In genomic region chr4:69196094-69196493, GRCm38 (mm10) we compare ENCODE assay signal across 8 mouse cellular contexts.
DNase-seq lines count a peak whose midpoint lies in the region; ATAC-seq and TF ChIP-seq lines count a peak whose summit lies in the region.

No protein-coding gene starts in this region.

- H3K4me3 ChIP-seq in heart, embryonic 13.5 days = peak overlapping the region; percentile 51
- 0 out of 2 replicates have a peak overlapping the region, but pooled peaks have one; percentile 48 for H3K4me3 ChIP-seq in E14TG2a.4 (replicated peaks; ENCODE audit: low read length)
- peak overlapping the region; percentile 45 for H3K4me3 ChIP-seq in forebrain, postnatal 0 days (ENCODE audit: low read depth, low read length)
- H3K4me3 ChIP-seq in liver, embryonic 12.5 days = no peak overlapping the region

- no peak for ATAC-seq in heart, embryonic 13.5 days (ENCODE audit: extremely low read depth, insufficient number of reproducible peaks, low FRiP score, low TSS enrichment)
- 0 out of 2 replicates have a peak, but pooled peaks have one; percentile 30 for ATAC-seq in forebrain, postnatal 0 days
- ATAC-seq in liver, embryonic 12.5 days = no peak

- H3K9ac ChIP-seq in heart, embryonic 13.5 days = peak overlapping the region; percentile 70
- H3K9ac ChIP-seq in forebrain, postnatal 0 days = peak overlapping the region; percentile 60
- H3K9ac ChIP-seq in liver, embryonic 12.5 days = no peak overlapping the region

- TF ChIP-seq CTCF in E14TG2a.4 (conservative IDR thresholded peaks at IDR 0.05; ENCODE audit: low read length) = no peak
- no peak for TF ChIP-seq CTCF in forebrain, postnatal 0 days (IDR thresholded peaks at IDR 0.05; ENCODE audit: low read depth)

- H3K9me3 ChIP-seq in heart, embryonic 13.5 days = no peaks in the 10 kb centered on the region
- no peaks in the 10 kb centered on the region for H3K9me3 ChIP-seq in E14TG2a.4 (ENCODE audit: low read length)
- no peaks in the 10 kb centered on the region for H3K9me3 ChIP-seq in forebrain, postnatal 0 days (ENCODE audit: low read length)
- H3K9me3 ChIP-seq in liver, embryonic 12.5 days (replicated peaks) = no peaks in the 10 kb centered on the region

- WGBS in heart, embryonic 13.5 days = 76% methylated on average over 1 of the region's 1 CpGs
- 76% methylated on average over 1 of the region's 1 CpGs for WGBS in forebrain, postnatal 0 days
- 74% methylated on average over 1 of the region's 1 CpGs for WGBS in liver, embryonic 12.5 days (ENCODE audit: insufficient replicate concordance)

- H3K4me1 ChIP-seq in heart, embryonic 13.5 days = no peaks in the 10 kb centered on the region
- 0 out of 2 replicates have a peak, but pooled peaks cover 4% of the 10 kb centered on the region for H3K4me1 ChIP-seq in E14TG2a.4 (replicated peaks; ENCODE audit: low read depth, low read length)
- H3K4me1 ChIP-seq in forebrain, postnatal 0 days (ENCODE audit: insufficient read depth) = no peaks in the 10 kb centered on the region
- no peaks in the 10 kb centered on the region for H3K4me1 ChIP-seq in liver, embryonic 12.5 days

- H3K27ac ChIP-seq in heart, embryonic 13.5 days (replicated peaks) = no peak overlapping the region
- 0 out of 2 replicates have a peak overlapping the region, but pooled peaks have one; percentile 45 for H3K27ac ChIP-seq in forebrain, postnatal 0 days (ENCODE audit: low read depth, low read length)
- no peak overlapping the region for H3K27ac ChIP-seq in liver, embryonic 12.5 days

- H3K4me2 ChIP-seq in heart, embryonic 13.5 days = peak overlapping the region; percentile 77
- H3K4me2 ChIP-seq in forebrain, postnatal 0 days (ENCODE audit: low read depth) = peak overlapping the region; percentile 79
- peak overlapping the region; percentile 56; the same call in 1 of the 2 replicates for H3K4me2 ChIP-seq in liver, embryonic 12.5 days

- no peaks in the 10 kb centered on the region for H3K27me3 ChIP-seq in heart, embryonic 13.5 days (replicated peaks)
- H3K27me3 ChIP-seq in E14TG2a.4 (ENCODE audit: insufficient read depth, low read length) = no peaks in the 10 kb centered on the region
- no peaks in the 10 kb centered on the region for H3K27me3 ChIP-seq in forebrain, postnatal 0 days (ENCODE audit: insufficient read depth, low read length)
- H3K27me3 ChIP-seq in liver, embryonic 12.5 days (replicated peaks) = no peaks in the 10 kb centered on the region

- DNase-seq in heart, adult 11 months = no peak
- DNase-seq in forebrain, postnatal 0 days = no peak
- DNase-seq in embryo, embryonic 9.5 days (ENCODE audit: extremely low spot score) = no peak
- DNase-seq in left cerebral cortex, adult 8-10 months (ENCODE audit: low spot score in 2 of 2) = no peak
- DNase-seq in cerebellum, adult 9-11 months = no peak

- H3K36me3 ChIP-seq in heart, embryonic 13.5 days = no peaks in the 10 kb centered on the region
- H3K36me3 ChIP-seq in E14TG2a.4 (ENCODE audit: insufficient read depth, low read length) = no peaks in the 10 kb centered on the region
- no peaks in the 10 kb centered on the region for H3K36me3 ChIP-seq in forebrain, postnatal 0 days (ENCODE audit: insufficient read depth)
- H3K36me3 ChIP-seq in liver, embryonic 12.5 days = no peaks in the 10 kb centered on the region
